Comparison of ENCODE assay signal across 10 mouse cellular contexts in genomic region chr4:134292067-134292466, GRCm38 (mm10). TPM values are rescaled to one million over a fixed set of nuclear protein-coding genes. Genes with fewer than 3 reads are reported as not detected.
DNase-seq lines count a peak whose midpoint lies in the region; ATAC-seq and TF ChIP-seq lines count a peak whose summit lies in the region.
"Had no signal": no experiment of that assay in that cellular context is flagged by ENCODE, and none has a peak within 500 bp of the region (broad histone marks: within the 10 kb centered on the region; RNA-seq: fewer than 3 reads in every experiment).

No protein-coding gene starts in this region.

- DNase-seq in kidney, adult 11 months = peak; percentile 46
- peak; percentile 82 for DNase-seq in adipocyte (ENCODE audit: low spot score)
- DNase-seq in left cerebral cortex, adult 2 months (ENCODE audit: extremely low spot score in 1 of 2, low spot score in 2 of 2) = peak; percentile 65 to 80
- peak; percentile 69 to 81 for DNase-seq in natural killer cell, adult 2 months (ENCODE audit: low spot score in 2 of 2)
- DNase-seq in testis, postnatal 14 days (ENCODE audit: low spot score) = peak; percentile 33

- no peak for TF ChIP-seq POLR2A in cortical plate, adult 2 months (IDR thresholded peaks at IDR 0.05; ENCODE audit: extremely low read depth, insufficient read depth, low read length)

- peaks cover 25% of the 10 kb centered on the region for H3K27me3 ChIP-seq in kidney, embryonic 15.5 days
- no peaks in the 10 kb centered on the region for H3K27me3 ChIP-seq in heart, embryonic 14.5 days (ENCODE audit: control insufficient read depth, insufficient read depth, low read length)

- H3K9ac ChIP-seq in kidney, embryonic 15.5 days = no peak overlapping the region
- H3K9ac ChIP-seq in heart, embryonic 14.5 days (ENCODE audit: low read length) = no peak overlapping the region
- H3K9ac ChIP-seq: embryonic facial prominence, embryonic 15.5 days had no signal

- ATAC-seq in kidney, embryonic 15.5 days (replicated peaks; ENCODE audit: low FRiP score) = no peak
- no peak for ATAC-seq in heart, embryonic 14.5 days (ENCODE audit: insufficient number of reproducible peaks, insufficient read depth, low FRiP score, low read depth)

- H3K36me3 ChIP-seq in kidney, embryonic 15.5 days = no peaks in the 10 kb centered on the region
- H3K36me3 ChIP-seq in heart, embryonic 14.5 days (ENCODE audit: control insufficient read depth, insufficient read depth, low read length) = no peaks in the 10 kb centered on the region
- H3K36me3 ChIP-seq: embryonic facial prominence, embryonic 15.5 days had no signal

- intact Hi-C loops in left cerebral cortex, adult 2 months (cut with DNase I) = loop anchor here (2.0 kb wide), 1 partner anchor 43 kb away; no protein-coding TSS in a partner anchor

- peak; percentile 91 for TF ChIP-seq CTCF in cortical plate, adult 2 months (IDR thresholded peaks at IDR 0.05; ENCODE audit: extremely low read depth, insufficient read depth, low read length)
- peak; percentile 87 for TF ChIP-seq CTCF in left cerebral cortex, adult 2 months (IDR thresholded peaks at IDR 0.05)

- H3K4me3 ChIP-seq in kidney, embryonic 15.5 days (replicated peaks) = no peak overlapping the region
- no peak overlapping the region for H3K4me3 ChIP-seq in cortical plate, adult 2 months (ENCODE audit: insufficient read depth, low read length)
- H3K4me3 ChIP-seq in heart, embryonic 14.5 days (ENCODE audit: control insufficient read depth in 1 of 2, insufficient read depth in 1 of 2, low read depth in 1 of 2, low read length in 2 of 2) = no peak overlapping the region
- no peak overlapping the region for H3K4me3 ChIP-seq in left cerebral cortex, adult 2 months
- H3K4me3 ChIP-seq: embryonic facial prominence, embryonic 15.5 days; myocyte had no signal

- H3K4me1 ChIP-seq in kidney, embryonic 15.5 days = peaks cover 22% of the 10 kb centered on the region
- H3K4me1 ChIP-seq in cortical plate, adult 2 months (ENCODE audit: control insufficient read depth, insufficient read depth, low read length) = peaks cover 2% of the 10 kb centered on the region
- peaks cover 7 to 46% of the 10 kb centered on the region in 2 experiments for H3K4me1 ChIP-seq in heart, embryonic 14.5 days (ENCODE audit: control insufficient read depth in 2 of 2, insufficient read depth in 2 of 2, low read length in 2 of 2)

- H3K4me2 ChIP-seq in kidney, embryonic 15.5 days = no peak overlapping the region
- H3K4me2 ChIP-seq in heart, embryonic 14.5 days (ENCODE audit: low read length) = 0 out of 2 replicates have a peak overlapping the region, but pooled peaks have one; percentile 58
- H3K4me2 ChIP-seq: embryonic facial prominence, embryonic 15.5 days had no signal

- no peaks in the 10 kb centered on the region for H3K9me3 ChIP-seq in kidney, embryonic 15.5 days (replicated peaks)
- H3K9me3 ChIP-seq in heart, embryonic 14.5 days (ENCODE audit: control insufficient read depth, low read length) = no peaks in the 10 kb centered on the region
- H3K9me3 ChIP-seq: embryonic facial prominence, embryonic 15.5 days had no signal

- H3K27ac ChIP-seq in kidney, embryonic 15.5 days = no peak overlapping the region
- no peak overlapping the region for H3K27ac ChIP-seq in cortical plate, adult 2 months (ENCODE audit: insufficient read depth, low read length)
- H3K27ac ChIP-seq in heart, embryonic 14.5 days (replicated peaks in 1 of 2; ENCODE audit: control insufficient read depth in 1 of 2, insufficient read depth in 1 of 2, low read depth in 2 of 2, low read length in 2 of 2) = peak overlapping the region; percentile 28 to 97; a peak in 2 of 4 replicates
- no peak overlapping the region for H3K27ac ChIP-seq in left cerebral cortex, adult 2 months
- H3K27ac ChIP-seq: embryonic facial prominence, embryonic 15.5 days had no signal

- WGBS in kidney, embryonic 15.5 days = 24% methylated on average over 7 of the region's 7 CpGs
- 21% methylated on average over 7 of the region's 7 CpGs for WGBS in heart, embryonic 14.5 days

RNA-seq across cellular contexts. Expression of gene Pdik1l, which starts 4.4 kb away (rescaled TPM):
- polyA plus RNA-seq in kidney, embryonic 15.5 days (2015; fragmentation: Nextera tagmentation; extraction: Ambion mirVana) = 21.6 TPM in 2 replicates
- 8.9 and 9.1 TPM in 2 replicates for polyA plus RNA-seq in cortical plate, adult 2 months (2012; rRNA removed)
- 13.5 and 15.3 TPM in 2 replicates for polyA plus RNA-seq in heart, embryonic 14.5 days (2014; fragmentation: Nextera tagmentation; extraction: Ambion mirVana)
- total RNA-seq in left cerebral cortex, adult 2 months (2021) = 10 to 100 TPM; 17.5 to 20.4 TPM

RNA-seq across cellular contexts. Expression of gene Trim63, which starts 22.9 kb away (rescaled TPM):
- 3.7 and 4.4 TPM in 2 replicates for polyA plus RNA-seq in kidney, embryonic 15.5 days (2015; fragmentation: Nextera tagmentation; extraction: Ambion mirVana)
- polyA plus RNA-seq in cortical plate, adult 2 months (2012; rRNA removed) = 0.17 and 0.19 TPM in 2 replicates
- polyA plus RNA-seq in heart, embryonic 14.5 days (2014; fragmentation: Nextera tagmentation; extraction: Ambion mirVana) = 39.4 and 43.2 TPM in 2 replicates
- under 1 TPM; 0.21 to 0.25 TPM for total RNA-seq in left cerebral cortex, adult 2 months (2021)

RNA-seq across cellular contexts. Expression of gene Grrp1, which starts 38.2 kb away (rescaled TPM):
- 10.6 and 12.1 TPM in 2 replicates for polyA plus RNA-seq in kidney, embryonic 15.5 days (2015; fragmentation: Nextera tagmentation; extraction: Ambion mirVana)
- 7.7 and 8.5 TPM in 2 replicates for polyA plus RNA-seq in cortical plate, adult 2 months (2012; rRNA removed)
- polyA plus RNA-seq in heart, embryonic 14.5 days (2014; fragmentation: Nextera tagmentation; extraction: Ambion mirVana) = 4.4 and 6.2 TPM in 2 replicates
- total RNA-seq in left cerebral cortex, adult 2 months (2021) = 1 to 10 TPM; 3.0 to 3.6 TPM

RNA-seq across cellular contexts. Expression of gene Gm30191, which starts 45.3 kb away (rescaled TPM):
- polyA plus RNA-seq in kidney, embryonic 15.5 days (2015; fragmentation: Nextera tagmentation; extraction: Ambion mirVana) = not detected in 2 replicates
- not detected in 2 replicates for polyA plus RNA-seq in cortical plate, adult 2 months (2012; rRNA removed)
- polyA plus RNA-seq in heart, embryonic 14.5 days (2014; fragmentation: Nextera tagmentation; extraction: Ambion mirVana) = not detected in 2 replicates
- not detected for total RNA-seq in left cerebral cortex, adult 2 months (2021)
- polyA plus RNA-seq: embryonic facial prominence, embryonic 15.5 days; myocyte had no signal

RNA-seq across cellular contexts. Expression of gene Zfp593, which starts 46.7 kb away (rescaled TPM):
- polyA plus RNA-seq in kidney, embryonic 15.5 days (2015; fragmentation: Nextera tagmentation; extraction: Ambion mirVana) = 15.6 and 15.8 TPM in 2 replicates
- polyA plus RNA-seq in cortical plate, adult 2 months (2012; rRNA removed) = 12.0 and 13.5 TPM in 2 replicates
- 8.6 and 9.1 TPM in 2 replicates for polyA plus RNA-seq in heart, embryonic 14.5 days (2014; fragmentation: Nextera tagmentation; extraction: Ambion mirVana)
- total RNA-seq in left cerebral cortex, adult 2 months (2021) = 10 to 100 TPM; 11.6 to 12.9 TPM

Comparison
In these comparisons a context has a peak if more than half of its experiments do, and no peak if none do; other contexts are left out.
1. H3K27ac ChIP-seq: peak in heart, embryonic 14.5 days (2 of 2); none in kidney, embryonic 15.5 days (single experiment), cortical plate, adult 2 months (single experiment) and left cerebral cortex, adult 2 months (single experiment).
2. Peak in every context shown above with its lines, with median percentiles within 50 percentile points of each other: DNase-seq.